Mouse (Mus musculus) intestine, embryonic 15.5 days (tissue): Measurements from ENCODE around the gene Actg2. TPM values are rescaled to one million over a fixed set of nuclear protein-coding genes. Genes with fewer than 3 reads are reported as not detected.

ENCODE experiments used
- ATAC-seq: fragments of 200-750 bp; cut with Nextera tagmentation; 2 replicates; pipeline ENCODE4 v1.8.0; 2017; ENCODE audit warnings: moderate TSS enrichment, moderate library complexity
- H3K27ac ChIP-seq: fragments of 300-500 bp; sonication (generic); 2 replicates; pipeline ENCODE4 v1.5.1; 2015; ENCODE audit warnings: mild to moderate bottlenecking, inconsistent platforms
- H3K27me3 ChIP-seq: fragments of 300-500 bp; sonication (generic); replicated peaks from 2 replicates; pipeline ENCODE4 v1.6.1; 2015; ENCODE audit warnings: inconsistent platforms
- H3K36me3 ChIP-seq: fragments of 300-500 bp; sonication (generic); 2 replicates; pipeline ENCODE4 v1.6.1; 2015; ENCODE audit warnings: inconsistent platforms
- H3K4me1 ChIP-seq: fragments of 300-500 bp; sonication (generic); replicated peaks from 2 replicates; pipeline ENCODE4 v1.6.1; 2015; ENCODE audit warnings: inconsistent platforms
- H3K4me2 ChIP-seq: fragments of 300-500 bp; sonication (generic); replicated peaks from 2 replicates; pipeline ENCODE4 v1.6.1; 2015; ENCODE audit warnings: mild to moderate bottlenecking, inconsistent platforms
- H3K4me3 ChIP-seq: fragments of 300-500 bp; sonication (generic); replicated peaks from 2 replicates; pipeline ENCODE4 v1.5.1; 2015; ENCODE audit warnings: inconsistent platforms
- H3K9ac ChIP-seq: fragments of 300-500 bp; sonication (generic); 2 replicates; pipeline ENCODE4 v1.6.1; 2015; ENCODE audit warnings: inconsistent platforms
- H3K9me3 ChIP-seq: fragments of 300-500 bp; sonication (generic); 2 replicates; pipeline ENCODE4 v1.6.1; 2016; ENCODE audit warnings: inconsistent platforms
- WGBS: fragments of 180-500 bp; shearing (Covaris S2); methylation state at CpG from one replicate; pipeline ENCODE4 v1.1.7; 2015; 5-methylcytosine and 5-hydroxymethylcytosine counted together
- polyA plus RNA-seq: library from polyadenylated mRNA; unstranded; fragments of >200 nt; fragmentation: Nextera tagmentation; extraction: Ambion mirVana; gene quantifications from 2 replicates; pipeline ENCODE4 v1.2.1, GENCODE M21; 2015

Gene Actg2
- polyA plus RNA-seq, 1 experiment from 2014 or later = 1,278 TPM

GRCm38 (mm10) chr6:83488200-83488599 lies 47.9 kb downstream of the Actg2 start:
- no peaks in the 10 kb centered on the region for H3K27me3 ChIP-seq
- H3K4me2 ChIP-seq = no peak overlapping the region
- H3K9me3 ChIP-seq = no peaks in the 10 kb centered on the region
- no peak for ATAC-seq
- H3K36me3 ChIP-seq = peaks cover 26% of the 10 kb centered on the region
- no peak overlapping the region for H3K27ac ChIP-seq
- H3K4me3 ChIP-seq = no peak overlapping the region
- WGBS = 82% methylated on average over 5 of the region's 5 CpGs
- H3K4me1 ChIP-seq = no peaks in the 10 kb centered on the region
- H3K9ac ChIP-seq = no peak overlapping the region

GRCm38 (mm10) chr6:83487298-83487697 lies 48.8 kb downstream of the Actg2 start:
- Histone ChIP-seq H3K9me3 (no peaks in the 10 kb centered on the region), H3K9ac (no peak overlapping the region), H3K4me2 (no peak overlapping the region), H3K4me1 (peaks cover 1% of the 10 kb centered on the region; the same call in 1 of the 2 replicates), H3K4me3 (no peak overlapping the region), H3K27me3 (no peaks in the 10 kb centered on the region), H3K36me3 (peaks cover 26% of the 10 kb centered on the region), H3K27ac (no peak overlapping the region)
- WGBS = 90% methylated on average over 4 of the region's 4 CpGs
- ATAC-seq = no peak

- H3K4me1 ChIP-seq = peaks cover 3% of the 10 kb centered on the region; the same call in 1 of the 2 replicates
- H3K4me3 ChIP-seq = no peak overlapping the region
- H3K27ac ChIP-seq = no peak overlapping the region
- 79% methylated on average over 4 of the region's 4 CpGs for WGBS
- H3K9ac ChIP-seq = no peak overlapping the region
- H3K4me2 ChIP-seq = no peak overlapping the region
- H3K36me3 ChIP-seq = peaks cover 29% of the 10 kb centered on the region
- ATAC-seq = no peak
- no peaks in the 10 kb centered on the region for H3K9me3 ChIP-seq
- no peaks in the 10 kb centered on the region for H3K27me3 ChIP-seq
Observed at GRCm38 (mm10) chr6:83485854-83486253, 50.2 kb downstream of the Actg2 start.

- H3K27ac ChIP-seq = no peak overlapping the region
- no peak for ATAC-seq
- H3K4me1 ChIP-seq = peaks cover 3% of the 10 kb centered on the region; the same call in 1 of the 2 replicates
- no peak overlapping the region for H3K4me2 ChIP-seq
- H3K4me3 ChIP-seq = no peak overlapping the region
- no peaks in the 10 kb centered on the region for H3K9me3 ChIP-seq
- peaks cover 26% of the 10 kb centered on the region for H3K36me3 ChIP-seq
- no peaks in the 10 kb centered on the region for H3K27me3 ChIP-seq
- WGBS = 93% methylated on average over 7 of the region's 7 CpGs
- no peak overlapping the region for H3K9ac ChIP-seq
Observed at GRCm38 (mm10) chr6:83483776-83484175, 52.3 kb downstream of the Actg2 start.

GRCm38 (mm10) chr6:83482418-83483085 lies 53.5 kb downstream of the Actg2 start:
- peak; percentile 51; the same call in 1 of the 2 replicates for ATAC-seq
- H3K9me3 ChIP-seq = no peaks in the 10 kb centered on the region
- no peak overlapping the region for H3K4me3 ChIP-seq
- H3K4me1 ChIP-seq = peaks cover 3% of the 10 kb centered on the region; the same call in 1 of the 2 replicates
- no peaks in the 10 kb centered on the region for H3K27me3 ChIP-seq
- no peak overlapping the region for H3K4me2 ChIP-seq
- WGBS = 45% methylated on average over 10 of the region's 10 CpGs
- peaks cover 22% of the 10 kb centered on the region for H3K36me3 ChIP-seq
- peak overlapping the region; percentile 22; the same call in 1 of the 2 replicates for H3K27ac ChIP-seq
- H3K9ac ChIP-seq = no peak overlapping the region

- Histone ChIP-seq H3K27ac (no peak overlapping the region), H3K4me2 (no peak overlapping the region), H3K9me3 (no peaks in the 10 kb centered on the region), H3K9ac (no peak overlapping the region), H3K4me1 (peaks cover 3% of the 10 kb centered on the region; the same call in 1 of the 2 replicates), H3K4me3 (no peak overlapping the region), H3K27me3 (no peaks in the 10 kb centered on the region), H3K36me3 (peaks cover 17% of the 10 kb centered on the region)
- no peak for ATAC-seq
- 87% methylated on average over 6 of the region's 6 CpGs for WGBS
Observed at GRCm38 (mm10) chr6:83480019-83480655, 55.9 kb downstream of the Actg2 start.

GRCm38 (mm10) chr6:83479193-83479592 lies 56.9 kb downstream of the Actg2 start:
- Histone ChIP-seq H3K9ac (no peak overlapping the region), H3K4me1 (peaks cover 3% of the 10 kb centered on the region; the same call in 1 of the 2 replicates), H3K27ac (no peak overlapping the region), H3K4me2 (no peak overlapping the region), H3K27me3 (no peaks in the 10 kb centered on the region), H3K9me3 (no peaks in the 10 kb centered on the region), H3K4me3 (no peak overlapping the region), H3K36me3 (peaks cover 11% of the 10 kb centered on the region)
- WGBS = 46% methylated on average over 2 of the region's 2 CpGs
- ATAC-seq = no peak

- Histone ChIP-seq H3K27me3 (no peaks in the 10 kb centered on the region), H3K36me3 (peaks cover 11% of the 10 kb centered on the region; the same call in 1 of the 2 replicates), H3K4me1 (peaks cover 3% of the 10 kb centered on the region; the same call in 1 of the 2 replicates), H3K27ac (no peak overlapping the region), H3K4me2 (no peak overlapping the region), H3K9ac (no peak overlapping the region), H3K9me3 (no peaks in the 10 kb centered on the region), H3K4me3 (no peak overlapping the region)
- ATAC-seq = no peak
- WGBS = 94% methylated on average over 7 of the region's 7 CpGs
Observed at GRCm38 (mm10) chr6:83478628-83479027, 57.4 kb downstream of the Actg2 start.

GRCm38 (mm10) chr6:83478217-83478616 lies 57.8 kb downstream of the Actg2 start:
- no peak overlapping the region for H3K9ac ChIP-seq
- 70% methylated on average over 4 of the region's 4 CpGs for WGBS
- no peak overlapping the region for H3K4me3 ChIP-seq
- H3K27me3 ChIP-seq = no peaks in the 10 kb centered on the region
- no peaks in the 10 kb centered on the region for H3K9me3 ChIP-seq
- no peak for ATAC-seq
- H3K4me2 ChIP-seq = no peak overlapping the region
- H3K4me1 ChIP-seq = peaks cover 3% of the 10 kb centered on the region; the same call in 1 of the 2 replicates
- no peak overlapping the region for H3K27ac ChIP-seq
- H3K36me3 ChIP-seq = peaks cover 11% of the 10 kb centered on the region; the same call in 1 of the 2 replicates

GRCm38 (mm10) chr6:83475431-83475830 lies 60.6 kb downstream of the Actg2 start:
- Histone ChIP-seq H3K9me3 (no peaks in the 10 kb centered on the region), H3K36me3 (peaks cover 3% of the 10 kb centered on the region; the same call in 1 of the 2 replicates), H3K4me1 (no peaks in the 10 kb centered on the region), H3K4me2 (no peak overlapping the region), H3K27ac (no peak overlapping the region), H3K27me3 (no peaks in the 10 kb centered on the region), H3K4me3 (no peak overlapping the region), H3K9ac (no peak overlapping the region)
- no peak for ATAC-seq
- WGBS = 79% methylated on average over 7 of the region's 7 CpGs

GRCm38 (mm10) chr6:83473240-83473639 lies 62.8 kb downstream of the Actg2 start:
- Histone ChIP-seq H3K9ac (no peak overlapping the region), H3K27me3 (no peaks in the 10 kb centered on the region), H3K4me3 (no peak overlapping the region), H3K4me2 (no peak overlapping the region), H3K4me1 (no peaks in the 10 kb centered on the region), H3K36me3 (no peaks in the 10 kb centered on the region), H3K27ac (no peak overlapping the region), H3K9me3 (no peaks in the 10 kb centered on the region)
- 76% methylated on average over 9 of the region's 9 CpGs for WGBS
- no peak for ATAC-seq

- H3K4me2 ChIP-seq = no peak overlapping the region
- H3K36me3 ChIP-seq = no peaks in the 10 kb centered on the region
- ATAC-seq = no peak
- H3K27ac ChIP-seq = no peak overlapping the region
- no peak overlapping the region for H3K9ac ChIP-seq
- H3K4me1 ChIP-seq = no peaks in the 10 kb centered on the region
- 86% methylated on average over 7 of the region's 7 CpGs for WGBS
- H3K27me3 ChIP-seq = no peaks in the 10 kb centered on the region
- H3K4me3 ChIP-seq = no peak overlapping the region
- no peaks in the 10 kb centered on the region for H3K9me3 ChIP-seq
Observed at GRCm38 (mm10) chr6:83471739-83472138, 64.3 kb downstream of the Actg2 start.
